Mouse (Mus musculus) kidney, adult 2 months (tissue): ENCODE results near the gene Nrip1. TPM values are rescaled to one million over a fixed set of nuclear protein-coding genes. Genes with fewer than 3 reads are reported as not detected.
A peak's percentile ranks its signal among the peaks of the same experiment; 100 is the strongest.
"Not testable (repeated sequence)": the region's sequence is repeated elsewhere in the genome, so short reads cannot be mapped to it uniquely, and the experiment has no call there.

ENCODE experiments used
- DNase-seq: peaks from one replicate; pipeline ENCODE4 v3.0.0; 2021
- H3K27ac ChIP-seq: fragments of 200-500 bp; 2 replicates; pipeline ENCODE4 v1.5.1; 2012; ENCODE audit warnings: low read depth, low read length, control low read depth, inconsistent platforms; ENCODE audit not compliant: insufficient read depth
- H3K27me3 ChIP-seq: fragments of 200-500 bp; replicated peaks from 2 replicates; pipeline ENCODE4 v1.6.1; 2012; ENCODE audit warnings: mild to moderate bottlenecking, moderate library complexity, low read length, inconsistent platforms; ENCODE audit not compliant: control insufficient read depth, insufficient read depth
- H3K36me3 ChIP-seq: fragments of 200-500 bp; 2 replicates; pipeline ENCODE4 v1.6.1; 2012; ENCODE audit warnings: mild to moderate bottlenecking, moderate library complexity, low read length, inconsistent platforms; ENCODE audit not compliant: control insufficient read depth, insufficient read depth
- H3K4me1 ChIP-seq: fragments of 200-500 bp; 2 replicates; pipeline ENCODE4 v1.6.1; 2011; ENCODE audit warnings: low read length; ENCODE audit not compliant: control insufficient read depth, insufficient read depth
- H3K4me3 ChIP-seq: fragments of 200-500 bp; 2 replicates; pipeline ENCODE4 v1.5.1; 2011; ENCODE audit warnings: mild to moderate bottlenecking, low read depth, low read length, control low read depth; ENCODE audit not compliant: insufficient read depth
- CTCF ChIP-seq: fragments of 200-500 bp; conservative IDR thresholded peaks from 2 replicates; pipeline ENCODE4 v1.5.1; 2011; ENCODE audit warnings: low read depth, mild to moderate bottlenecking, control low read depth, low read length, moderate library complexity, mixed read lengths; ENCODE audit not compliant: insufficient read depth, insufficient read length
- POLR2A ChIP-seq: fragments of 200-500 bp; IDR thresholded peaks from one replicate; pipeline ENCODE4 v1.6.1; 2011; ENCODE audit warnings: low read depth, low read length, control low read depth
- WGBS: fragments of 180-500 bp; shearing (Covaris S2); methylation state at CpG from one replicate; pipeline ENCODE4 v1.1.7; 2018; 5-methylcytosine and 5-hydroxymethylcytosine counted together
- polyA plus RNA-seq: library from polyadenylated mRNA; depleted of rRNA; stranded (reverse); fragments of >200 nt; gene quantifications from 2 replicates; pipeline ENCODE4 v1.2.3, GENCODE M21; 2012

Nrip1 gene
- polyA plus RNA-seq, 1 experiment = 7.1 TPM

DNA sequence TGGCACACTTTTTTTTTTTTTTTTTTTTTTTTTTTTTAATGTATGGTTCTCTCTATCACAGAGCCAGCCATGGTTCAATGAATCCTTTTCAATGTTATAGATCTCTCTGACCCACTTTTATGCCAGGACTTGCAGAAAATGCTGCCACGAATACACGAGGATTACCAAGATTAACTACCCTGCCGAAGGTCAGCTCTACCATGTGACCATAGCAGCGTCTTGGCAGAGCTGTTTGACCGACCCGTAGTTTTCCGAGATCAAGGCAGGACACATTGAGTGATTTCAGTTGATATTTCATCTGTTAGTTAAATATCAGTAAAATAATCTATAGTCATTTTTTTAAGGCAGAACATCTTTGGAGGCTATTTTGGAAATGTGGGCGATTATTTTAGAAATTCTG, 40.0 kb upstream of the Nrip1 start:
- H3K4me1 ChIP-seq = no peaks in the 10 kb centered on the region
- DNase-seq = peak; percentile 50
- no peaks in the 10 kb centered on the region for H3K36me3 ChIP-seq
- no peak overlapping the region for H3K4me3 ChIP-seq
- no peak for TF ChIP-seq CTCF
- TF ChIP-seq POLR2A = no peak
- WGBS = 80% methylated on average over 8 of the region's 8 CpGs
- no peak overlapping the region for H3K27ac ChIP-seq
- H3K27me3 ChIP-seq = no peaks in the 10 kb centered on the region

DNA sequence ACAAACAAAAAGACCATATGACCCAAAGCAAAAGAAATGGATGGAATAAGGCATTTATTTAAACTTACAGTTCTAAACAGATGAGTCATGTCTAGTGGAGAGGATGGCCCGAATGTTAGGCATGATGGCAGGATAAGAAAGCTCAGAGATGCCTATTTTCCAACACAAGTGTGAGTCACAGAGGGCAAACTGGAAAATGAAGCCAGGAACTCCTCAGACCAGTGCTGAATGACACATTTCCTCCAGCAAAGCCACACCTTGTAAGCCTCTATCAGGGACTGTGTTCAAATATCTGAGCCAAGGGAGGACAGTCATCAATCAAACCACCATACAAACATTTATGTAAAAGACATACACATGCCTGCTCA, 35.7 kb upstream of the Nrip1 start:
- no peaks in the 10 kb centered on the region for H3K4me1 ChIP-seq
- no peaks in the 10 kb centered on the region for H3K36me3 ChIP-seq
- no peak overlapping the region for H3K27ac ChIP-seq
- 64% methylated on average over 1 of the region's 1 CpGs for WGBS
- DNase-seq = no peak
- H3K4me3 ChIP-seq = no peak overlapping the region
- no peaks in the 10 kb centered on the region for H3K27me3 ChIP-seq
- TF ChIP-seq POLR2A (no peak), CTCF (no peak)

DNA sequence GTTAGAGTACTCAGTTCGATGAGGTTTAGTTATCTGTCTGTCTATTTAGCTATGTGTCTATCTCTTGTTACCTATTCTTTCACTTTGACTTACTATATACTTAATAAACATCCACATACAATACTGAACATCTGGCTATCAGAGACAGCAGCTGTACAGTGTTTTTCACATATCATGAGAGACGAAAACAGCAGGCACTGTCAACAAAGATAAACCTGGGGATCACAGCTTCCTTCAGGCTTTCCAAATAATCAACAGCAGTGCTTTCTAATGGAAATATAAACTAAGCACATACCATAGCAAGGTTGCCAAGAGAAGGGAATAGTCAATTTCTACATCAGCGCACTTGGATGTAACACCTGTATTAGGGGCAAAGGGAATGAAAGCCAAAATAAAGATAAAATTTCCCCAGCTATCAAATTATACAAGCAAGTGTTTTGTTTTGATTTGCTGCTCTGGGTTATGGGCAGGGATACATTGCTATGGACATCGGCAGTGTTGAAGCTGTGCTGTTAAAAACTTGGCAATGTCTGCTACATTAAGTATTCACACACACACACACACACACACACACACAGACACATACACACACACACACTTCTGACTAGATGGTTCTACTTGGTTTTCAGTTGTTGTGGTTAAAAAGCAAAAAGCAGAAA, 35.2 kb upstream of the Nrip1 start:
- no peak overlapping the region for H3K27ac ChIP-seq
- H3K4me1 ChIP-seq = no peaks in the 10 kb centered on the region
- 87% methylated on average over 4 of the region's 4 CpGs for WGBS
- H3K4me3 ChIP-seq = no peak overlapping the region
- DNase-seq = no peak
- H3K27me3 ChIP-seq = no peaks in the 10 kb centered on the region
- no peaks in the 10 kb centered on the region for H3K36me3 ChIP-seq
- no peak for TF ChIP-seq CTCF
- no peak for TF ChIP-seq POLR2A

DNA sequence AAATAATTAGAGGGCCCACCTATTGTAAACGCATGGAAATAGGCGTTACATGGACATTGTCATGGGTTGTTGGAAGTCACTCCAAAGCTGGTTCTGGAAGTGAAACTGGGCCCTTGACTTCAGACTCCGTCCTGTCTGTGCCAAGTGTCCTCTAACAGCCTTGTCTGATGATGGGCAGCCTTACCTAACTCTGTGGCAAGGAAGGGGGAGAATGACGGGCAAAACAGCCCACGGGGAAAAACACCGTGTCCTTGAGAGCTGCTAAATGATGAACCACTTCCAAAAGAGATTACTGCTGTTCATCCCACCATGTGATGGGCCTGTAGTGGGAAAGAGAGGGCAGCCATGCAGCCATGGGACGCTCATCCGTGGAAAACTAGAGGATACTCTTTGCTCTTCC, 34.6 kb upstream of the Nrip1 start:
- WGBS = 93% methylated on average over 8 of the region's 8 CpGs
- TF ChIP-seq CTCF (no peak), POLR2A (no peak)
- Histone ChIP-seq H3K36me3 (no peaks in the 10 kb centered on the region), H3K27me3 (no peaks in the 10 kb centered on the region), H3K27ac (no peak overlapping the region), H3K4me1 (no peaks in the 10 kb centered on the region), H3K4me3 (no peak overlapping the region)
- no peak for DNase-seq

DNA sequence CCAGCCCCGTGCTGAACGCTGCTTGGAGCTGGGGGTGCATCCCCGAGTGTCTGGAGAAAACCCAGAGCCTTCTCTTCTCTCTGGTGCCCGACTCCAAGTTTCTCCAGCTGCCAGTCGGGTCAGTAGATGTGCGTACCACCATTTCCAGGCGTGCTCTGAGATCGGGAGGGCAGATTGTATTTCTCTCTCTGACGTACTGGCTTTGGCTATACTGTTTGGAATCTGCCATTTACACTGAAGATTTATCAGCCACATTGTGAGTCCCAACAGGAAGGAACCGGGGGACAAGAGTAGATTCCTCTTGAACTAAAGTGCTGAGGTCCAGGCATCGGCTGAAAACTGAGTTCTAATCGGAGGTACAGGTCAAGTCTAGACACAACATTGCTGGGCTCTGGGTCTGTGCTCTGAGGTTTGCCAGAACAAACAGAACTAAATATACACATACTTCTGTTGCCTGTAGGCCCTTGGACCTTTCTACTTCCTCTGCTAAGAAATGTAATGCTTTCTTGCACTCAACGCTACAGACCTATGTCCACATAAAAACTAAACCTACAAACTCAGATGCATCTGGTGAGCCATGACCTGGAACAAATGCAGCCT, 33.8 kb upstream of the Nrip1 start:
- no peaks in the 10 kb centered on the region for H3K27me3 ChIP-seq
- no peak overlapping the region for H3K4me3 ChIP-seq
- no peak overlapping the region for H3K27ac ChIP-seq
- no peaks in the 10 kb centered on the region for H3K36me3 ChIP-seq
- WGBS = 24% methylated on average over 13 of the region's 13 CpGs
- TF ChIP-seq CTCF = no peak
- TF ChIP-seq POLR2A = no peak
- DNase-seq = peak; percentile 15
- H3K4me1 ChIP-seq = no peaks in the 10 kb centered on the region

DNA sequence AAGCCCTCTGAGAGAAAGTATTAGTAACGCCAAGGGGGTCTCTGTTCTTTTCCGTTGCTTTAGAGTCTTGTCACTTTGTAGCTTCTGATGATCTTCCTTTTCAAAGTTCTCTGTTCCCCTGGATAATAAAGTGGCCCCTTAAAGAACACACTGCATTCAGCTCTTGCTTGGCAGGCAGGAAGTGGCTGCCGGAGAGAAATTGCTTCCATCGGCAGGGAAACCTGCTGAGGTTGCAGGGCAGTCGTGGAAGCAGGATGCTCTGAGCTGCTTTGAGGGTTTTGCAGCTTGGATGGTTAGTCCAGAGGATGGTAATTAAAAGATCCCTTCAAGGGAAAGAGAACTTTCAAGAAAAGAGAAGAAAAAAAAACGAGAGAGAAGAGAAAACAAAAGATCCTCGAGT, 33.3 kb upstream of the Nrip1 start:
- Histone ChIP-seq H3K4me3 (no peak overlapping the region), H3K36me3 (no peaks in the 10 kb centered on the region), H3K27me3 (no peaks in the 10 kb centered on the region), H3K27ac (no peak overlapping the region), H3K4me1 (no peaks in the 10 kb centered on the region)
- TF ChIP-seq POLR2A = no peak
- TF ChIP-seq CTCF = no peak
- DNase-seq = no peak
- WGBS = 31% methylated on average over 7 of the region's 7 CpGs

DNA sequence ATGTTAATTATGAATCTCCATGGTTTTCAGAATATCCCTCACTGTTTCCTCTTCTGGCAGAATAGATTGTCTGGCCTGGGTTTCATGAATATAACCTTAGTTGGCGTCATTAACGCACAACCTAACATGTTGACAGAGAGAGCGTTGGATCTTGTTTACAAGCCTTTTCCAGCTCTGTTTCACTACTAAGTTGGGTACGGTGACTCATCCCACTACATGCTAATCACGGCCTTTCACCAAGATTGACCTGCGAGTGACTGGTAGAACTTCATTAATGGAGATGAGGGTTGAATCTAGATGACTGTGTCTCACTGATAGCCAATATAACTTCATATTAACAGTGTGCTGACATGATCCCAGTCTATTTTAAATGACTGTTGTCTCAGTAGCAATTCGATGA, 32.7 kb upstream of the Nrip1 start:
- TF ChIP-seq POLR2A = no peak
- TF ChIP-seq CTCF = no peak
- no peak for DNase-seq
- no peak overlapping the region for H3K4me3 ChIP-seq
- no peaks in the 10 kb centered on the region for H3K27me3 ChIP-seq
- 96% methylated on average over 7 of the region's 7 CpGs for WGBS
- no peaks in the 10 kb centered on the region for H3K4me1 ChIP-seq
- H3K36me3 ChIP-seq = no peaks in the 10 kb centered on the region
- no peak overlapping the region for H3K27ac ChIP-seq

DNA sequence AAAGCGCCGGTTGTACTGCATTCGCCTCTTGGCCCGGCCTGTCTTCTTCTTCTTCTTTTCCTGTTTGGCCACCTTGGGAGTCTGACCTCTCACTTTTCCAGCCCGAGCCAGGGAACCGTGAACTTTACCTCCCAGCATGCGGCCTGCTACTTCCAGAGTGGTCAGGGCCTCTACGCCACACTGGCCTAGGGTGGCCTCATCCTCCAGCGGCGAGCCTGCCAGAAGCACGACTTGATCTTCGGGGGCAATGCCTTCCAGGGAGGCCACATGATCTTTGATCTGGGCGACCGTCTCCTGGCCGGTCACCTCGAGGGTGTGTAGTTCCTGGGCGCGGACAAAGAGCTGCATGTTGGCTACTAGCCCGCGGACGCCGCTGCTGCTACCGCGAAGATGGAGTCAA, 29.7 kb upstream of the Nrip1 start:
- not testable (repeated sequence) for DNase-seq, H3K36me3 ChIP-seq, H3K4me1 ChIP-seq, H3K27ac ChIP-seq, H3K4me3 ChIP-seq, H3K27me3 ChIP-seq
- WGBS = 84% methylated on average over 24 of the region's 24 CpGs
